Mouse (Mus musculus) hindbrain, postnatal 0 days (tissue): Measurements from ENCODE around the gene Rab11b. TPM values are rescaled to one million over a fixed set of nuclear protein-coding genes. Genes with fewer than 3 reads are reported as not detected.

Source experiments
- ATAC-seq: fragments of 200-750 bp; cut with Nextera tagmentation; 2 replicates; pipeline ENCODE4 v1.8.0; 2017; ENCODE audit warnings: mild to moderate bottlenecking, moderate TSS enrichment, moderate library complexity
- DNase-seq: peaks from one replicate; pipeline ENCODE4 v3.0.0-alpha.2; 2015; ENCODE audit warnings: low spot score
- H3K27ac ChIP-seq: fragments of 300-500 bp; sonication (generic); 2 replicates; pipeline ENCODE4 v1.5.1; 2014; ENCODE audit warnings: mild to moderate bottlenecking
- H3K27me3 ChIP-seq: fragments of 300-500 bp; sonication (generic); 2 replicates; pipeline ENCODE4 v1.6.1; 2014; ENCODE audit warnings: low read length, mixed read lengths; ENCODE audit not compliant: insufficient read depth
- H3K36me3 ChIP-seq: fragments of 300-500 bp; sonication (generic); 2 replicates; pipeline ENCODE4 v1.6.1; 2014; ENCODE audit warnings: low read length, mixed read lengths; ENCODE audit not compliant: insufficient read depth
- H3K4me1 ChIP-seq: fragments of 300-500 bp; sonication (generic); 2 replicates; pipeline ENCODE4 v1.6.1; 2014; ENCODE audit warnings: antibody characterized with exemption, low read length, mixed read lengths; ENCODE audit not compliant: insufficient read depth
- H3K4me2 ChIP-seq: fragments of 300-500 bp; sonication (generic); 2 replicates; pipeline ENCODE4 v1.6.1; 2014; ENCODE audit warnings: low read depth, mild to moderate bottlenecking, low read length, moderate library complexity, mixed read lengths
- H3K4me3 ChIP-seq: fragments of 300-500 bp; sonication (generic); 2 replicates; pipeline ENCODE4 v1.5.1; 2014; ENCODE audit warnings: low read length
- H3K9ac ChIP-seq: fragments of 300-500 bp; sonication (generic); replicated peaks from 2 replicates; pipeline ENCODE4 v1.6.1; 2014; ENCODE audit warnings: mild to moderate bottlenecking, low read length, moderate library complexity, mixed read lengths
- H3K9me3 ChIP-seq: fragments of 300-500 bp; sonication (generic); 2 replicates; pipeline ENCODE4 v1.6.1; 2016; ENCODE audit warnings: low read length, mixed read lengths
- CTCF ChIP-seq: IDR thresholded peaks from 2 replicates; pipeline ENCODE4 v1.5.1; 2016; ENCODE audit warnings: antibody characterized with exemption, control low read depth, low read depth
- WGBS: fragments of 180-500 bp; shearing (Covaris S2); extraction: QIAGEN DNeasy Blood & Tissue Kit; methylation state at CpG from one replicate; pipeline ENCODE4 v1.1.7; 2014; 5-methylcytosine and 5-hydroxymethylcytosine counted together
- polyA plus RNA-seq: library from polyadenylated mRNA; unstranded; fragments of >200 nt; fragmentation: Nextera tagmentation; extraction: Ambion mirVana; gene quantifications from 2 replicates; pipeline ENCODE4 v1.2.1, GENCODE M21; 2015
- total RNA-seq: library from RNA; depleted of rRNA; stranded (reverse); fragments of >200 nt; gene quantifications from 2 replicates; pipeline ENCODE4 v1.2.3, GENCODE M21; 2014; rRNA removed

The Rab11b gene
- 123 and 163 TPM in 2 replicates for total RNA-seq
- polyA plus RNA-seq = 546 and 583 TPM in 2 replicates

DNA sequence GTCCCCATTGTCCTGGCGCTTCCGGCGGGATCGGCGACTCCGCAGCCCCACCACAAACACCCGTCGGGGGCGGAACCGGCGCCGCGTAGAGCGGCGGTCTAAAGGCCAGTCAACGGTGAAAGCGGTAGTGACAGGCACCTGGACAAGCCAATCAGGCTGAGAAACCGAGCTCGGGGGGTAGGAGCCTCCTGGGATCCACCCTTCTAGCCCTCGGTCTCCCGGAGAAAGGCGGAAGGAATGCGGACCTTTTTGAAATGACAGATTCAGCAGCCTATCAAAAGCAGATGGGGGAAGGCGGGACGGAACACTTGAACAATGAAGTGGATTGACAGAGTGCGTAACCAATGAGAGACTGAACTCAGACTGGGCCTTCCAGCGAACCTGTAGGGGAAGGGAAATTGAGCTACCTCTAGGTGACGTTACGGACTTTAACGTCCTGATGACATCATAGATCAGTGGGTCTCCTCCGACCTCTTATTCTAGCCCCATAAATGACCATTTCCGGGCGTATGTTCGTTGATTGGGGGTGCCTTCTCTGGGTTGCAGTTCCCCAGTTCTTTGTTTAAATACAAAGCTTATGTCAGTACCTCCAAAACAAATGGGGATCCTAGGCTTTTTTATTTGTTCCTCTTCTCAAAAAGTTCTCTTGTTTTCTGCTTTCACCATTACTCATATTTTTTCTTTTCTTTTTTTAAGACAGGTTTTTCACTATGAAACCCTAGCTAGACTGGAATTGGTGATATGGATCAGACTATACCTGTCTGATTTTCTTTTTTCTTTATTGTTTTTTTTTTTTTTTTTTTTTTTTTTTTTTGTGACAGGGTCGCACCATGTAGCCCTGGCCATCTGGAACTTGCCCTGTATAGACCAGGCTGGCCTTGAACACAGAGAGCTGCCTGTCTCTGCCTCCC lies at the start of gene Rab11b:
TSS of gene Rab11b (minus strand) at position 276 of the 911 bp plus-strand sequence.
- H3K27me3 ChIP-seq = no peaks in the 10 kb centered on the region
- ATAC-seq (peak; percentile 99), DNase-seq (peak; percentile 100)
- peak within 1 kb of the TSS; percentile 83 for H3K4me2 ChIP-seq
- no peaks in the 10 kb centered on the region for H3K9me3 ChIP-seq
- peak within 1 kb of the TSS; percentile 99 for H3K9ac ChIP-seq
- peak within 1 kb of the TSS; percentile 100 for H3K27ac ChIP-seq
- H3K36me3 ChIP-seq = no peaks in the 10 kb centered on the region
- H3K4me3 ChIP-seq = peak within 1 kb of the TSS; percentile 87
- peak; percentile 44 for TF ChIP-seq CTCF
- 6% methylated on average over 35 of the region's 35 CpGs for WGBS
- H3K4me1 ChIP-seq = peaks cover 31% of the 10 kb centered on the region

DNA sequence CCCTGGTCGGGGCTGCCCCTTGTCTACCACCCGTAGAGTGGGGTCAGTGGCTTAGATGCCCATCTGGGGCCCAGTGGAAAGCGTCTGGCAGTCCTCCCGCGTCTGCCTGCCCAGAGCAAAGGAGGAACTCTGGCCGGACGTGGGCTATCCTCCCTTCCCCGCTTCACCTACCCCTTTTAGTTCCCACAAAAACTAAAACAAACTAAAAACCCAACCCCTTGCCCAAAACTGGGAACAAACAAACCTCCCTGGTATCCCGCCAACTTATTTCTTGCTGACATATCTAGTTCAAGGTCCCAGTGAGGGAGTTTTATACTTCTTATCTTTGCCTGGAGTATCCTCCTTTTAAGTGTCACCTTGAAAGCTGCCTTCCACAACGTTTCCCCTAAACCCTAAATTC lies 47.9 kb upstream of the Rab11b start:
- H3K4me3 ChIP-seq = no peak overlapping the region
- ATAC-seq (no peak), DNase-seq (no peak)
- H3K4me2 ChIP-seq = no peak overlapping the region
- 41% methylated on average over 10 of the region's 10 CpGs for whole genome bisulfite sequencing
- H3K27ac ChIP-seq = no peak overlapping the region
- no peaks in the 10 kb centered on the region for H3K27me3 ChIP-seq
- no peak for TF ChIP-seq CTCF
- H3K9ac ChIP-seq = no peak overlapping the region
- no peaks in the 10 kb centered on the region for H3K9me3 ChIP-seq
- no peaks in the 10 kb centered on the region for H3K4me1 ChIP-seq
- no peaks in the 10 kb centered on the region for H3K36me3 ChIP-seq

DNA sequence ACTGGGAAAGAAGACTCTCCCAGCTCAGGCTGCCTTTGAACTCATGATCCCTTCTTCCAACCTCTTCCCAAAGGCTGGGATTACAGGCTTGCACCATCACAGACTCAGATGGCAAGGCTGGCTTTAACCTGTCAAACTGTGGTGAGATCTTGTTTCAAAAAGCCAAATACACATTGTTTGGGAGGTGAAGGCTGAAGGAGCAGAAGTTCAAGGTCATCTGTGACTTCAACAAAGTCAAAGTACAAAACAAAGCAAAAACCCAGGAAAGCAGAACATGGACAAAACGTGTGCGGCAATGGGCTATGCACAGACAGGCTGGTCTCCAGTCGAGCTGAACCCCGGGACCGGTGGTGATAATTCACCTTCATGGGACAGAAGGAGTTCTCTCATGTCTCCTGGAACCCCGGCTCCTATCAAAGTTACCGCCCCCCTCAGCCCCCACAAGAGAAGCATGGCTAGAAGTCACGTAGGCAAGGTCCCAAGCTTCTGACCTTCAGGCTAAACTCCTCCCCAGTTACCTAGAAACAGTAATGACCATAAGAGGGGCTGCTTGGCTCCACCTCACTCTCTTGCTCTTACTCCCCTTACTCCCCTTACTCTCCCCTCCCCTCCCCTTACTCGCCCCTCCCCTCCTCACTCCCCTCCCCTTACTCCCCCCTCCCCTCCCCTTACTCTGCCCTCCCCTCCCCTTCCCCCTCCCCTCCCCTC lies 47.0 kb upstream of the Rab11b start:
- no peak for TF ChIP-seq CTCF
- Histone ChIP-seq H3K9me3 (no peaks in the 10 kb centered on the region), H3K36me3 (no peaks in the 10 kb centered on the region), H3K4me2 (no peak overlapping the region), H3K4me1 (no peaks in the 10 kb centered on the region), H3K9ac (no peak overlapping the region), H3K27ac (no peak overlapping the region), H3K4me3 (no peak overlapping the region), H3K27me3 (no peaks in the 10 kb centered on the region)
- DNase-seq (no peak), ATAC-seq (no peak)
- 71% methylated on average over 8 of the region's 9 CpGs for WGBS

DNA sequence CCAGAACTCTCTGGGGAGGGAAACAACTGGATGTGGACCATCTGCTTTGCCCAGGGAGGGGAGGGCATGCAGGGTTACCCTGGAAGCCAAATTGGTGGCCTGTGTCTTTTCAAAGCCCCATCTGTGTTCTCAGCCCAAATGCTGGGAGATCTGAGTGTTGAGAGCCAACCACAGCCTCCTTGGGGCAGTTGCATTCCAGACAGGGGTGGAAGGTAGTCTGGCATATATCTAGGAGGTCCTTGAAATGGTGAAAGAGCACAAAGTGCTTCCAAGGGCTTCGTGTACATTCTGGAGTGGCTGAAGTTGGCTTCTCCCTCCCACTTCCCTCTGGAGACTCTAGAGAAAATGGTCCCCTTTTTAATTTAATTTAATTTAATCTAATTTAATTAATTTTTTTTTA lies 44.4 kb upstream of the Rab11b start:
- TF ChIP-seq CTCF = no peak
- Histone ChIP-seq H3K4me3 (no peak overlapping the region), H3K4me1 (no peaks in the 10 kb centered on the region), H3K27ac (no peak overlapping the region), H3K36me3 (no peaks in the 10 kb centered on the region), H3K9me3 (no peaks in the 10 kb centered on the region), H3K4me2 (no peak overlapping the region), H3K9ac (no peak overlapping the region), H3K27me3 (no peaks in the 10 kb centered on the region)
- no peak for ATAC-seq
- no peak for DNase-seq
- 61% methylated on average over 1 of the region's 1 CpGs for WGBS

DNA sequence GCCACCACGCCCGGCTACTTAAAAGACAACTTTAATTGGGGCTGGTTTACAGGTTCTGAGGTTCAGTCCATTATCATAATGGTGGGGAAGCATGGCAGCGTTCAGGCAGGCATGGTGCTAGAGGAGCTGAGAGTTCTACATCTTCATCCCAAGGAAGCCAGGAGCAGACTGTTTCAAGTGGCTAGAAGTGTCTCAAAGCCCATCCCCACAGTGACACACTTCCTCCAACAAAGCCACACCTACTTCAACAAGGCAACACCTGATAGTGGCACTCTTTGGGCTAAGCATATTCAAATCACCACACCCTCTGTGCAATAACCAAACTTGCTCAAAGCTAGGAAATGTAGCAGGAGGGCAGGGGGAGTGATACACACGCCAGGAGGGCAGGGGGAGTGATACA lies 43.9 kb upstream of the Rab11b start:
- Histone ChIP-seq H3K27me3 (no peaks in the 10 kb centered on the region), H3K36me3 (no peaks in the 10 kb centered on the region), H3K4me2 (no peak overlapping the region), H3K4me1 (no peaks in the 10 kb centered on the region), H3K9me3 (no peaks in the 10 kb centered on the region), H3K4me3 (no peak overlapping the region), H3K27ac (no peak overlapping the region), H3K9ac (no peak overlapping the region)
- no peak for TF ChIP-seq CTCF
- WGBS = 54% methylated on average over 4 of the region's 4 CpGs
- no peak for ATAC-seq
- no peak for DNase-seq

DNA sequence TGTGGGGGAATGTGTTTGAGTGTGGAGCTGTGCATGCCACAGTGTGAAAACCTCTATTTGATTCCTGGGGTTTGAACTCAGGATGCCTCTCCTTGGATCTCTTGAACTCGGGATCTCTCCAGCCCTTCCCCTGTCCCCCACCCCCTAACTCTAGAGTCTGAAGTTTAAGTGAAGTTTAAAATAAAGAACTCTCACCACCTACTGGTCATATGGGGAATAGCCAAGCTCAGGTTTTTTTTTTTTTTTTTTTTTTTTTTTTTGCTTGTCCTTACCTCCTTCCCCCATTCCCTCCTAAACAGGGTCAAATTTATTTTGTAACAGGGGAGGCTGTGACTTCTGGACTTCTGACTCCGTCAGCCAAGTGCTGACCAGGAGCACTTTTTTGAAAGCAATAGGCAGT lies 41.9 kb upstream of the Rab11b start:
- Histone ChIP-seq H3K36me3 (no peaks in the 10 kb centered on the region), H3K4me2 (no peak overlapping the region), H3K9me3 (no peaks in the 10 kb centered on the region), H3K9ac (no peak overlapping the region), H3K27me3 (no peaks in the 10 kb centered on the region), H3K4me1 (no peaks in the 10 kb centered on the region), H3K27ac (no peak overlapping the region), H3K4me3 (no peak overlapping the region)
- DNase-seq (peak; percentile 51), ATAC-seq (0 out of 2 replicates have a peak, but pooled peaks have one; percentile 18)
- WGBS = 1% methylated on average over 2 of the region's 2 CpGs
- TF ChIP-seq CTCF = peak; percentile 64
